Comparison of ENCODE assay signal across 26 mouse cellular contexts in the genomic region with DNA sequence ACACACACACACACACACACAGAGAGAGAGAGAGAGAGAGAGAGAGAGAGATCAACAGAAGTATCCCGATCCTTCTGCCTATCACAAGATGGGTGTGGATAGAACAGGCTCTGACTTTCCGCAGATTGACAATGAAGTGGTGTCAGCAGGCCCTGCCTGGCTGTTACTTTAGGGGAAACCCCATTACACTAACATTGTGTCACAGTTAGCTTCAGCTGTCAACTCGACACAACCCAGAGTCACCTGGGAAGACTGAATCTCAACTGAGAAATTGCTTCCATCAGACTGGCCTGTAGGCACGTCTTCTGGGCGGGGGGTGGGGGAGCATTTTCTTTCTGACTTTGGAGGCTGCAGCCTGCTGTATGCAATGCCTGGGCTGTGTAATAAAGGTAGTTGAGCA.
DNase-seq lines count a peak whose midpoint lies in the region; ATAC-seq and TF ChIP-seq lines count a peak whose summit lies in the region.
"Had no signal": no experiment of that assay in that cellular context is flagged by ENCODE, and none has a peak within 500 bp of the region (broad histone marks: within the 10 kb centered on the region; RNA-seq: fewer than 3 reads in every experiment).

No protein-coding gene starts in this region.

- no peak overlapping the region for H3K4me3 ChIP-seq in gastrocnemius, adult 2 months
- no peak overlapping the region for H3K4me3 ChIP-seq in heart, embryonic 16.5 days (ENCODE audit: low read length)
- no peak overlapping the region for H3K4me3 ChIP-seq in CH12.LX (replicated peaks in 1 of 3; ENCODE audit: low read depth in 2 of 3, low read length in 2 of 3, poor library complexity in 1 of 3)
- H3K4me3 ChIP-seq: embryonic facial prominence, embryonic 13.5 days; erythroblast, embryonic 14.5 days; forebrain, embryonic 12.5 days; forebrain, embryonic 15.5 days; heart, embryonic 13.5 days had no signal

- H3K9me3 ChIP-seq in heart, embryonic 16.5 days (replicated peaks; ENCODE audit: control insufficient read depth, low read length): no peaks in the 10 kb centered on the region
- peaks cover 2% of the 10 kb centered on the region for H3K9me3 ChIP-seq in CH12.LX (replicated peaks; ENCODE audit: low read length)
- H3K9me3 ChIP-seq: embryonic facial prominence, embryonic 13.5 days; forebrain, embryonic 12.5 days; forebrain, embryonic 15.5 days; heart, embryonic 13.5 days had no signal

- no peaks in the 10 kb centered on the region for H3K79me2 ChIP-seq in CH12.LX (replicated peaks; ENCODE audit: control insufficient read depth, extremely low read depth, insufficient read depth, poor library complexity, severe bottlenecking)

- peaks cover 21% of the 10 kb centered on the region for H3K4me1 ChIP-seq in heart, embryonic 16.5 days (ENCODE audit: control insufficient read depth, insufficient read depth, low read length)
- H3K4me1 ChIP-seq in CH12.LX (ENCODE audit: control insufficient read depth in 1 of 2, insufficient read depth in 2 of 2): peaks cover 55 to 84% of the 10 kb centered on the region in 2 experiments

- no peak overlapping the region for H3K27ac ChIP-seq in gastrocnemius, adult 2 months
- no peak overlapping the region for H3K27ac ChIP-seq in heart, embryonic 16.5 days (ENCODE audit: low read length)
- H3K27ac ChIP-seq in CH12.LX (ENCODE audit: insufficient read depth, low read depth): no peak overlapping the region
- H3K27ac ChIP-seq: embryonic facial prominence, embryonic 13.5 days; forebrain, embryonic 12.5 days; forebrain, embryonic 15.5 days; heart, embryonic 13.5 days; hindbrain, embryonic 14.5 days; hindbrain, postnatal 0 days had no signal

- no peaks in the 10 kb centered on the region for H3K36me3 ChIP-seq in heart, embryonic 16.5 days (ENCODE audit: control insufficient read depth, insufficient read depth)
- peaks cover 0 to 27% of the 10 kb centered on the region in 2 experiments for H3K36me3 ChIP-seq in CH12.LX (replicated peaks in 1 of 2; ENCODE audit: control insufficient read depth in 1 of 2, insufficient read depth in 1 of 2, low read length in 1 of 2)
- H3K36me3 ChIP-seq: embryonic facial prominence, embryonic 13.5 days; forebrain, embryonic 12.5 days; forebrain, embryonic 15.5 days; G1E; heart, embryonic 13.5 days had no signal

- no peak for TF ChIP-seq CTCF in gastrocnemius, adult 2 months (IDR thresholded peaks at IDR 0.05)
- no peak for TF ChIP-seq CTCF in CH12.LX (conservative IDR thresholded peaks at IDR 0.05 in 1 of 2, IDR thresholded peaks at IDR 0.05 in 1 of 2; ENCODE audit: low read depth in 2 of 2, low read length in 2 of 2)

- H3K27me3 ChIP-seq in heart, embryonic 16.5 days (ENCODE audit: control insufficient read depth, insufficient read depth, low read length): no peaks in the 10 kb centered on the region
- H3K27me3 ChIP-seq in CH12.LX (replicated peaks): no peaks in the 10 kb centered on the region
- H3K27me3 ChIP-seq: embryonic facial prominence, embryonic 13.5 days; forebrain, embryonic 12.5 days; forebrain, embryonic 15.5 days; heart, embryonic 13.5 days; Patski had no signal

- in situ Hi-C loops in CH12.LX (cut with MboI; ENCODE audit: low pct_ligation_motif_present, low pct_unique_long_range_greater_than_20kb, low sequenced_read_pairs): loop anchor here (5.0 kb wide), 1 partner anchor 34 kb away; no protein-coding TSS in a partner anchor

- TF ChIP-seq EP300 in CH12.LX (IDR thresholded peaks at IDR 0.05; ENCODE audit: low read length): peak; percentile 52

- H3K4me2 ChIP-seq in heart, embryonic 16.5 days (ENCODE audit: low read depth, low read length): no peak overlapping the region
- peak overlapping the region; percentile 14; the same call in 1 of the 2 replicates for H3K4me2 ChIP-seq in CH12.LX (ENCODE audit: insufficient read depth, low read depth, poor library complexity, severe bottlenecking)
- H3K4me2 ChIP-seq: embryonic facial prominence, embryonic 13.5 days; forebrain, embryonic 12.5 days; forebrain, embryonic 15.5 days; heart, embryonic 13.5 days; hindbrain, embryonic 14.5 days had no signal

- 31% methylated on average over 5 of the region's 5 CpGs for WGBS in heart, embryonic 16.5 days

- no peak for TF ChIP-seq POLR2A in CH12.LX (IDR thresholded peaks at IDR 0.05; ENCODE audit: low read depth, low read length)

- ATAC-seq in heart, embryonic 16.5 days (replicated peaks; ENCODE audit: extremely low read depth, insufficient read depth, low FRiP score): peak; percentile 10; the same call in 1 of the 2 replicates
- ATAC-seq: forebrain, embryonic 15.5 days; hindbrain, postnatal 0 days; intestine, postnatal 0 days; Patski had no signal

- peak; percentile 3 for DNase-seq in gastrocnemius, adult 2 months
- DNase-seq in gastrocnemius, adult 8-10 months (ENCODE audit: low spot score in 2 of 2): no peak
- DNase-seq in heart, postnatal 36 days: no peak
- DNase-seq in CH12.LX (ENCODE audit: extremely low read depth): peak; percentile 81
- DNase-seq in induced T-regulatory cell, adult 2 months (ENCODE audit: low read depth): peak; percentile 60
- DNase-seq in layer of hippocampus, adult 18-20 months (ENCODE audit: low spot score in 2 of 2): no peak
- DNase-seq in thymus, postnatal 25 days: no peak
- DNase-seq: adrenal gland, postnatal 10 days; cerebellum, adult 11 months; cerebellum, adult 2 months; cerebellum, adult 9-11 months; cerebellum, postnatal 25 days; gastrocnemius, postnatal 14 days; heart, postnatal 14 days; kidney, adult 2 months had no signal

- H3K9ac ChIP-seq in heart, embryonic 16.5 days (ENCODE audit: low read length): no peak overlapping the region
- H3K9ac ChIP-seq in CH12.LX (ENCODE audit: insufficient read depth, low read depth): no peak overlapping the region
- H3K9ac ChIP-seq: embryonic facial prominence, embryonic 13.5 days; forebrain, embryonic 12.5 days; forebrain, embryonic 15.5 days; heart, embryonic 13.5 days; hindbrain, embryonic 14.5 days had no signal

- intact Hi-C loops in gastrocnemius, adult 2 months (cut with DNase I): no loop called here
- intact Hi-C loops in heart, postnatal 36 days (cut with DNase I): no loop called here

- no peak for TF ChIP-seq RAD21 in CH12.LX (IDR thresholded peaks at IDR 0.05; ENCODE audit: low read depth, low read length)

- dilution Hi-C loops in CH12.LX (cut with MboI; ENCODE audit: extremely low pct_ligation_motif_present, extremely low pct_unique_long_range_greater_than_20kb, low sequenced_read_pairs): no loop called here

TF ChIP-seq in CH12.LX, 34 proteins besides CTCF, POLR2A, EP300 and RAD21:
- TF ChIP-seq MYC (IDR thresholded peaks at IDR 0.05; ENCODE audit: low read depth, low read length) (peak; percentile 33; the same call in 1 of the 2 replicates), BHLHE40 (IDR thresholded peaks at IDR 0.05; ENCODE audit: low read depth, low read length) (peak; percentile 70), ETS1 (conservative IDR thresholded peaks at IDR 0.05; ENCODE audit: low read depth, low read length) (peak; percentile 88), RCOR1 (conservative IDR thresholded peaks at IDR 0.05; ENCODE audit: low read depth, low read length) (no peak), SMC3 (IDR thresholded peaks at IDR 0.05; ENCODE audit: low read depth, low read length) (0 out of 2 replicates have a peak, but pooled peaks have one; percentile 8)

Comparison
In these comparisons a context has a peak if more than half of its experiments do, and no peak if none do; other contexts are left out.
1. DNase-seq: peak in gastrocnemius, adult 2 months (single experiment), CH12.LX (single experiment) and induced T-regulatory cell, adult 2 months (single experiment); none in gastrocnemius, adult 8-10 months (0 of 2), heart, postnatal 36 days (0 of 2), layer of hippocampus, adult 18-20 months (0 of 2) and thymus, postnatal 25 days (single experiment).